Mouse (Mus musculus) retina, postnatal 7 days (tissue): ENCODE measurements around the gene Ddrgk1.

Source experiments
- DNase-seq: peaks from one replicate; pipeline ENCODE4 v3.0.0-alpha.2; 2012; ENCODE audit warnings: low read depth, low spot score

Gene Ddrgk1

DNA sequence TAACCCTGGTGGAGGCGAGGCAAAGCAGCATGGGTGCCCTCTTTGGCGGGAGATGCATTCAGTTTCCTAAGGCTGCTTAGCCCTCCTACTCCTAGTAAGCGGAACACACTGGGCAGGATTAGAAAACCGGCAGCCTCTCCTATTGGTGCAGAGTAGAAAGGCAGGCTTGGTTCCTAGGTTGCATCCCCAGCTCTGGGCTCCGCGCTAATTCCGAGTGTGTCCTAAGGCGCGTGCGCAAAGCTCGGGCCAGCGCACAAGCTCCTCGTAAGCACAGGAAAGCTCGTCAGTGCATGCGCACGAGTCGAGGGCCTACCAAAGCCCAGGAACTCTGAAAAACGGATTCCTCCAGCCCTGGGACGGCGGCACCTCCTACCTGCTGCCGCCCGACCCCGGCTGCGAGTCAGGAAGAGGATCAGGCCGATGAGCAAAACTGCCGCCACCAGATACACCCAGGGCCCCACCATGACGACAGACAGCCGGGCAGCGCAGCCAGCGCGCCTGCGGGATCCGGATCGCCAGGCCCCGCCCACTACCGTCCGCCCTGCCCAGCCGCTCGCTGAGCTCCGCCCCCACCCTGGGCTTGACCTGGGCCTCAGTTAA is at the start of gene Ddrgk1:
TSS of gene Ddrgk1 (minus strand) at position 558 of the 600 bp plus-strand sequence.
- peak; percentile 93 for DNase-seq

GRCm38 (mm10) chr2:130707057-130707456 is 42.6 kb upstream of the Ddrgk1 start:
- DNase-seq: no peak

GRCm38 (mm10) chr2:130706602-130707001 is 42.1 kb upstream of the Ddrgk1 start:
- no peak for DNase-seq

GRCm38 (mm10) chr2:130705178-130705577 is 40.7 kb upstream of the Ddrgk1 start:
- DNase-seq: no peak

GRCm38 (mm10) chr2:130704040-130705001 is 39.9 kb upstream of the Ddrgk1 start:
- DNase-seq: no peak

- DNase-seq: peak; percentile 4
These were observed 33.4 kb upstream of the Ddrgk1 start for GRCm38 (mm10) chr2:130697821-130698266.

DNA sequence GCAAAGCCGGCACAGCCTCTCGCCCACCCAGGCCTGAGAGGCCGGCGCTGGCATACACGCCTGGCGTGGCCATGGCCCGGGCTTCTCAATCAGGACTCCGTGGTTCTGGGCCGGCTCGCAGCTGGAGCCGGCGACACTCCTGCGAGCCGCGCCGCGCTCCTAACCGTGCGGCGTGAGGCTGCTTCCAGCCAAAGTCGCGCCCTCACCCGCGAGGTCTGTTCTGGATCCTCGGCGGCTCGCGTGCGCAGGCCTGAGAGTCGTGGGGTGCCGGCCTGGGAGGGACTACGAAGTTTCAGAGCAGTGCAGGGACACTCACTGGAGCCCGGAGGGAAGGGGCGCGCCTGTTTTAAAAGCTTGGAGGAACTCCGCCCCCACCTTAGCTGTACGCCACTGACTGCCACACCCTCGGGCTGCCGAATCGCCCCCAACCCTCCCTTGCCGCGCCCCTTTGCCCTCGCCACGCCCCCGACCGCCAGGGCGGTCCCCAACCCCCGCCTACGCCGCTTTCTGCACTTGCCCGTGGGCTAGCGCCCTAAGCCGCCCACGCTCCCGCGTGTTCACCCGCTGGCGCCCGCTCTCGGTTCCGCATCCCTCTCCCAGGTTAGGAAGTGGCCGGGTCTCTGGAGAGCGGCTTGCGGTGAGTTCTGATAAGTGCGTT is 32.8 kb upstream of the Ddrgk1 start, which contains the start of gene Slc4a11:
TSS of gene Slc4a11 (minus strand) at position 367 of the 658 bp plus-strand sequence.
- DNase-seq: peak; percentile 5

DNA sequence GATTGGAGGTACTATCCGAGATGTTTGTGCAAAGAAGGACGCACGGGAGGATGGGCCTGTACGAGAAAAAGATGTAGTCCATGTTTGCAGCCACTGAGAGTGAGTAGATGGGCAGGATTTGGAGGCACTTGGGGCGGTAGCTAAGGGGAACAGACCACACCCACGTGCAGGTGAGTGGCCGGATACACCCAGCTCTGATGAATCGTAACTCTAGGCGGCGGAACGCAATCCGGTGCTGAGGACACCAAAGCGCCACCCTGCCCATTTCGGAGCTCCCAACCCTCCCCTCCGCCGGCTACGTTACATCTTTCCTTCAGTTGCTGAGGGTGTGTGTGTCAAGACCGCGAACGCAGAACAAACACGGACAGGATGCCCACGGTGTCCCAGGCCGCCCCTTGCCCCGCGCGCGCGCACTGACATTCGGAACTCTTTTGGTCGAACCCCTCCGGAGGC is 32.3 kb upstream of the Ddrgk1 start:
- no peak for DNase-seq

DNA sequence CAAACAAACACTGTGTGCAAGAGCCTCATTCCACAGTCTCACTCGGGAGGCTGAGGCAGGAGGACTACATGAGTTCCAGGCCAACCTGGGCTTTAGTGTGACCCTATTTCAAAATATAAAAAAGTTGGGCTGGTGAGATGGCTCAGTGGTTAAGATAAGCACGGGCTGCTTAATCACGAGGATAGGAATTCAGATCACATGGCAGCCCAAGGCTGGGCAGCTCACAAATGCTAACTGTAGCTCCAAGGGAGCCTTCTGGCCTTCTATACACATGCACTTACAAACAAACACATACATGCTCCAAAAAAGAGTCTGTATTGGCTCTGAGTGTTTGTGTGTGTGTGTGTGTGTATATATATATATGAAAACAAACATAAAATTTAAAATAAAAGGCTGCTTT is 29.1 kb upstream of the Ddrgk1 start:
- DNase-seq: no peak

GRCm38 (mm10) chr2:130689011-130689410 is 24.6 kb upstream of the Ddrgk1 start:
- DNase-seq: no peak

GRCm38 (mm10) chr2:130685426-130685825 is 21.0 kb upstream of the Ddrgk1 start:
- no peak for DNase-seq

DNA sequence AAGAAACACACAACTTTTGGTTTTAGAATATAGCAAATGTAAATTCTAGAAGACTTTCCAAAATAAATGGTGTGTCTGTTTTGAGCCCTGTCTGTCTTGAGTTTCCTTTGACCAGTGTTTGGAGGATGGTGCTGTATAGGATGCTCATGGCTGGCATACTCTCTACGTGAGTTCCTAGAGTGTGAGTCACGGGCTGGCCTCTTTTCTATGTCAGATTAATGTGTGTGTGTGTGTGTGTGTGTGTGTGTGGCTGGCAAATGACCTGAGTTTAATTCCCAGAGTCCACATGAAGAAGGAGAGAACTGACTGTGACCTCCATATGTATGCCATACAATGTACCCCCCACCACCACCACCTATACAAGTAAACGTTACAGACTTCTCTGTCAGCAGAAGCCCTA is 17.1 kb upstream of the Ddrgk1 start:
- no peak for DNase-seq

- no peak for DNase-seq
These were observed 15.4 kb upstream of the Ddrgk1 start for GRCm38 (mm10) chr2:130679899-130680298.

- DNase-seq: no peak
These were observed 14.7 kb upstream of the Ddrgk1 start for GRCm38 (mm10) chr2:130679154-130679553.

DNA sequence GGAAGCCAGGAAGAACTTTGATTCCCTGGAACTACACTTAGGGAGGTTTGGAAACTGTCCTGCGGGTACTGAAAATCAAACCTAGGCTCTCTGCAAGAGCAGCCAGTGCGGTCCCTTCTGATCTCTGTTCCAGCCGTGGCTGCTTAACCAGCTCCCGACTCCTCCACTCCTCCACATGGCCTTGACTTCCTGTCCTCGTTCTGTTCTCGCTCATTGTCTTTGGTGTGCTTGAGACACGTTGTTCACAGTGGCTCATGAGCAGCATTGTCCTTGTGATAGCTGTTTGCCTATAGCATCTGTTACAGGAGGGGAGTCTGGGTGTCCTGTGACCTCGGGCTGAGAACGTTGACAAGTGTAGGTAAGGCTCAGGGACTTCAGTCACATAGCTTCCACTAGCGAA is 12.8 kb upstream of the Ddrgk1 start:
- no peak for DNase-seq

DNA sequence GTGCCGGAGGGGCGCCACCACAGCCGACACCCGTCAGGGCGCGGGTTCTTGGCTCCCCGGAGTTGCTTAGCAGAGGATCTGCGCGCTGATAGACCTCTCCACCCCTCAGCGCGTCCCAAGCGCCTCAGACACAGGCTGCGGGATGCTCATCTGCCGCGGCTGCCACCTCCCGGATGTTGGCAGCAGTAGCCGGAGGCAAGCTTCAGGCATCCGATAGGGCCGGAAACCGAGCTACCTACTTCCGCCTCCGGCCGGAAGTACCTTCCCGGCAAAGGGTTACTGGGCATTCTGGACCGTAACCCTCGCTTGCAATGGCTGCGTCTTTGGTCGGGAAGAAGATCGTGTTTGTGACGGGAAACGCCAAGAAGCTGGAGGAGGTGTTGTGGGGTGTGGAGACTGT is 3.1 kb upstream of the Ddrgk1 start, which contains the start of gene Itpa:
TSS of gene Itpa (plus strand) at position 52 of the 400 bp plus-strand sequence.
- DNase-seq: peak; percentile 77

DNA sequence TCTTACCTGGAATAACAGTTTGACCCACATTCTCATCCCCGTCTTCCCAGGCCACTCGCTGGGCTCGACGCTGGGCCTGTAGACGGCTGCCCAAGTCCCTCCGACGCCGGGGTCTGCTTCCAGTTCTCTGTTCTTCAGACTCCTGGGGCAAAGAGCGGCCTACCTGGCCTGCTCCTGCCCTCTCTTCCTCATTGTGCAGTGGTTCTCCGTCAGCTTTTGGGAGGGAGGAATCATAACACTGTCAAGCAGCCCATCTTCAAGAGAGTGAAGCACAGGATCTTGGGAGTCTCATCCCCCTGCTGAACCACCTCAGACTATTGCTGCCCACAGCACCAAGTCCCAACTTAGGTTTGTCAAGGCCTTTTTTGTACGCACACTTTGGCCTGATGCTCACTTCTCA is 1.1 kb downstream of the Ddrgk1 start:
- DNase-seq: no peak

GRCm38 (mm10) chr2:130658530-130658929 is 5.9 kb downstream of the Ddrgk1 start:
- no peak for DNase-seq

DNA sequence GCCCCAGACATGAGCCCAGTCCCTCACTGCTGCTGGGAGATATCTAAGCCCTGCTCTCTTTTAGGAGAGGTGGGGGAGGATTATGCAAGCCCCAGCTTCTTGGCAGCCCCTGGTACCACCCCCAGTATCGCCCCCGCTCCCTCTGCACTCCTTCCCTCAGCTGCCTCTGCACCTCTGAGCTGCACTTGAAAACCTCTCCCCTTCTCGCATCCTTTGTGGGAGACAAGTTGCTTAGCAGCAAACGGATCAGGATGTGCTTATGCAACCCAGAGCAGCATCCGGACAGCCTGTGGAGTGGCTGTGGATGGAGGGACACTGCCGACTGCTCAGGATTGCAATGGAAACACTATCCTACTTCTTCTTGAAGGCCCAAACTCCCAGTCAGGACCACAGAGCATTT is 6.9 kb downstream of the Ddrgk1 start:
- no peak for DNase-seq

DNA sequence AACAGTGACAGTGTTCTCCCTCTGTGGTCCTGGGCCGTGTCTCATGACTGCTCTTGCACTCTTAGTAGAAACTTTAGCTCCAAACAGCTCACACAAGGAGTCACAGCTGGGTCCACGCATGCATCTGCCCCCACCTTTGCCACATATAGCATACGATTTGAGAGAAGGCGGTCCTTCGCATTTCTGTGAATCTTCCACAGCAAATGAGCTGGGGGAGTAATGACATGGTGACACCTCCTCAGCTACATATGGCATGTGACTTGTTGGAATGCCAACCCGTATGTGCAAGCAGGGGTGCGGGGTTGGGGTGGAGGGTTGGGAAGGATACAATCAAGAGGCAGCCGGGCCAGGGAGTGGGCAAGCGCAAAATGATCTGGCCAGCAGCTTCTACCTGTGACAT is 7.9 kb downstream of the Ddrgk1 start:
- no peak for DNase-seq

- no peak for DNase-seq
These were observed 8.7 kb downstream of the Ddrgk1 start for GRCm38 (mm10) chr2:130655660-130656339.
